Mouse (Mus musculus) MEL (cell line): Measurements from ENCODE around the gene Gm10778. TPM values are rescaled to one million over a fixed set of nuclear protein-coding genes. Genes with fewer than 3 reads are reported as not detected.
A peak's percentile ranks its signal among the peaks of the same experiment; 100 is the strongest.

Experiments used
- DNase-seq: peaks from one replicate; pipeline ENCODE4 v3.0.0; 2011; ENCODE audit warnings: low read depth, low spot score
- H3K27ac ChIP-seq: 2 replicates; pipeline ENCODE4 v1.5.1; 2012; ENCODE audit warnings: low read depth, mild to moderate bottlenecking, control low read depth, low read length, moderate library complexity; ENCODE audit not compliant: control insufficient read depth
- H3K27me3 ChIP-seq, 2 experiments: fragments of 150-350 bp in 1 of 2; sonication (generic) in 1 of 2; 2 replicates each; pipeline ENCODE4 v1.6.1; 2012; ENCODE audit warnings: low read length in 2 of 2, mild to moderate bottlenecking in 2 of 2, improper control_type of control experiment in 1 of 2, moderate library complexity in 1 of 2; ENCODE audit not compliant: insufficient read depth in 2 of 2, control insufficient read depth in 1 of 2
- H3K36me3 ChIP-seq, 2 experiments: 2 replicates each; pipeline ENCODE4 v1.6.1; 2012 to 2014; ENCODE audit warnings: low read length in 2 of 2, improper control_type of control experiment in 1 of 2, inconsistent platforms in 1 of 2, mild to moderate bottlenecking in 1 of 2; ENCODE audit not compliant: insufficient read depth in 2 of 2, control insufficient read depth in 1 of 2
- H3K4me1 ChIP-seq, 2 experiments: fragments of 150-350 bp in 1 of 2; sonication (generic) in 1 of 2; 2 replicates each; pipeline ENCODE4 v1.6.1; 2012; ENCODE audit warnings: low read length in 2 of 2, improper control_type of control experiment in 1 of 2, mild to moderate bottlenecking in 1 of 2; ENCODE audit not compliant: insufficient read depth in 2 of 2, control insufficient read depth in 1 of 2
- H3K4me3 ChIP-seq, 2 experiments: fragments of 150-350 bp in 1 of 2; sonication (generic) in 1 of 2; 2 replicates each; pipeline ENCODE4 v1.5.1; 2012; ENCODE audit warnings: low read depth in 2 of 2, low read length in 2 of 2, mild to moderate bottlenecking in 2 of 2, moderate library complexity in 2 of 2, control low read depth in 1 of 2, improper control_type of control experiment in 1 of 2; ENCODE audit not compliant: control insufficient read depth in 1 of 2, insufficient read depth in 1 of 2
- H3K79me2 ChIP-seq: 2 replicates; pipeline ENCODE4 v1.6.1; 2012; ENCODE audit warnings: mild to moderate bottlenecking, low read length, moderate library complexity; ENCODE audit not compliant: control insufficient read depth, poor library complexity, insufficient read depth
- H3K9ac ChIP-seq: 2 replicates; pipeline ENCODE4 v1.6.1; 2012; ENCODE audit warnings: low read depth, mild to moderate bottlenecking, control low read depth, low read length, moderate library complexity; ENCODE audit not compliant: control insufficient read depth, poor library complexity, severe bottlenecking
- H3K9me3 ChIP-seq: fragments of 150-350 bp; sonication (generic); replicated peaks from 2 replicates; pipeline ENCODE4 v1.6.1; 2012; ENCODE audit warnings: mild to moderate bottlenecking, low read length, improper control_type of control experiment, moderate library complexity; ENCODE audit not compliant: insufficient read depth
- BHLHE40 ChIP-seq: IDR thresholded peaks from 2 replicates; pipeline ENCODE4 v1.6.1; 2012; ENCODE audit warnings: low read depth, mild to moderate bottlenecking, inconsistent platforms, low read length, improper control_type of control experiment, borderline replicate concordance
- CHD1 ChIP-seq: IDR thresholded peaks from 2 replicates; pipeline ENCODE4 v1.6.1; 2012; ENCODE audit warnings: low read depth, mild to moderate bottlenecking, inconsistent platforms, low read length, improper control_type of control experiment
- CHD2 ChIP-seq: IDR thresholded peaks from 2 replicates; pipeline ENCODE4 v1.6.1; 2011; ENCODE audit warnings: low read length, improper control_type of control experiment
- E2F4 ChIP-seq: IDR thresholded peaks from 2 replicates; pipeline ENCODE4 v1.6.1; 2011; ENCODE audit warnings: low read depth, low read length, improper control_type of control experiment, borderline replicate concordance
- ELF1 ChIP-seq: IDR thresholded peaks from 2 replicates; pipeline ENCODE4 v1.6.1; 2014; ENCODE audit warnings: low read depth, mild to moderate bottlenecking, inconsistent platforms, low read length, improper control_type of control experiment, moderate library complexity
- HCFC1 ChIP-seq: IDR thresholded peaks from 2 replicates; pipeline ENCODE4 v1.6.1; 2012; ENCODE audit warnings: low read depth, mild to moderate bottlenecking, inconsistent platforms, low read length, improper control_type of control experiment, moderate library complexity
- KAT2A ChIP-seq: conservative IDR thresholded peaks from 2 replicates; pipeline ENCODE4 v1.6.1; 2012; ENCODE audit warnings: low read depth, low read length, improper control_type of control experiment, inconsistent platforms
- MAZ ChIP-seq: IDR thresholded peaks from 2 replicates; pipeline ENCODE4 v1.6.1; 2012; ENCODE audit warnings: low read depth, mild to moderate bottlenecking, inconsistent platforms, low read length, improper control_type of control experiment
- MEF2A ChIP-seq: IDR thresholded peaks from 2 replicates; pipeline ENCODE4 v1.6.1; 2014; ENCODE audit warnings: low read depth, mild to moderate bottlenecking, inconsistent platforms, low read length, improper control_type of control experiment; ENCODE audit not compliant: poor library complexity, insufficient replicate concordance, severe bottlenecking; ENCODE audit errors: extremely low read depth
- MYB ChIP-seq: IDR thresholded peaks from 2 replicates; pipeline ENCODE4 v1.6.1; 2011; ENCODE audit warnings: mild to moderate bottlenecking, low read depth, low read length, improper control_type of control experiment
- MYC ChIP-seq: IDR thresholded peaks from 2 replicates; pipeline ENCODE4 v1.6.1; 2011; ENCODE audit warnings: low read depth, mild to moderate bottlenecking, low read length, improper control_type of control experiment, moderate library complexity
- NELFE ChIP-seq: IDR thresholded peaks from 2 replicates; pipeline ENCODE4 v1.6.1; 2011; ENCODE audit warnings: low read depth, low read length, improper control_type of control experiment
- NRF1 ChIP-seq: IDR thresholded peaks from 2 replicates; pipeline ENCODE4 v1.6.1; 2014; ENCODE audit warnings: low read depth, mild to moderate bottlenecking, inconsistent platforms, low read length, improper control_type of control experiment, moderate library complexity; ENCODE audit not compliant: poor library complexity, insufficient read depth, severe bottlenecking
- POLR2AphosphoS2 ChIP-seq: IDR thresholded peaks from 2 replicates; pipeline ENCODE4 v1.6.1; 2011; ENCODE audit warnings: low read length, improper control_type of control experiment
- POLR2AphosphoS5 ChIP-seq: IDR thresholded peaks from 2 replicates; pipeline ENCODE4 v1.6.1; 2012; ENCODE audit warnings: low read depth, borderline replicate concordance, mild to moderate bottlenecking, inconsistent platforms, low read length, moderate library complexity, mixed read lengths
- RCOR1 ChIP-seq: IDR thresholded peaks from 2 replicates; pipeline ENCODE4 v1.6.1; 2012; ENCODE audit warnings: low read depth, mild to moderate bottlenecking, inconsistent platforms, low read length, improper control_type of control experiment
- SMC3 ChIP-seq: IDR thresholded peaks from 2 replicates; pipeline ENCODE4 v1.6.1; 2011; ENCODE audit warnings: low read depth, low read length, improper control_type of control experiment
- TBP ChIP-seq: IDR thresholded peaks from 2 replicates; pipeline ENCODE4 v1.8.0; 2011; ENCODE audit warnings: low read depth, low read length, improper control_type of control experiment
- TCF12 ChIP-seq: IDR thresholded peaks from 2 replicates; pipeline ENCODE4 v1.6.1; 2014; ENCODE audit warnings: low read depth, mild to moderate bottlenecking, inconsistent platforms, low read length, improper control_type of control experiment, moderate library complexity
- UBTF ChIP-seq: IDR thresholded peaks from 2 replicates; pipeline ENCODE4 v1.6.1; 2012; ENCODE audit warnings: low read depth, mild to moderate bottlenecking, inconsistent platforms, low read length, improper control_type of control experiment, moderate library complexity, borderline replicate concordance; ENCODE audit not compliant: insufficient read depth
- USF1 ChIP-seq: IDR thresholded peaks from 2 replicates; pipeline ENCODE4 v1.6.1; 2014; ENCODE audit warnings: low read depth, mild to moderate bottlenecking, inconsistent platforms, low read length, improper control_type of control experiment, moderate library complexity
- USF2 ChIP-seq, 2 experiments: IDR thresholded peaks; 2 replicates each; pipeline ENCODE4 v1.6.1; 2011 to 2012; ENCODE audit warnings: improper control_type of control experiment in 2 of 2, low read length in 2 of 2, borderline replicate concordance in 1 of 2, inconsistent platforms in 1 of 2, low read depth in 1 of 2, mild to moderate bottlenecking in 1 of 2; ENCODE audit not compliant: insufficient read depth in 1 of 2
- ZC3H11A ChIP-seq: IDR thresholded peaks from 2 replicates; pipeline ENCODE4 v1.6.1; 2012; ENCODE audit warnings: low read depth, mild to moderate bottlenecking, inconsistent platforms, low read length, improper control_type of control experiment
- ZMIZ1 ChIP-seq: IDR thresholded peaks from 2 replicates; pipeline ENCODE4 v1.6.1; 2012; ENCODE audit warnings: low read depth, mild to moderate bottlenecking, inconsistent platforms, low read length, improper control_type of control experiment, moderate library complexity
- ZNF384 ChIP-seq: IDR thresholded peaks from 2 replicates; pipeline ENCODE4 v1.6.1; 2012; ENCODE audit warnings: low read depth, mild to moderate bottlenecking, inconsistent platforms, low read length, improper control_type of control experiment
- polyA plus RNA-seq, 2 experiments: library from polyadenylated mRNA; stranded (reverse) in 1 of 2; unstranded in 1 of 2; fragments of >175 nt in 1 of 2; fragments of >200 nt in 1 of 2; gene quantifications; 2 replicates each; pipeline versions ENCODE4 v1.2.1 to v1.2.4; 2012; ENCODE audit warnings: low replicate concordance in 2 of 2, low read depth in 1 of 2; ENCODE audit not compliant: insufficient read length in 2 of 2, insufficient read depth in 1 of 2, missing spikeins in 1 of 2
- total RNA-seq: library from RNA; depleted of rRNA; stranded (reverse); fragments of 300-350 nt; gene quantifications from 2 replicates; pipeline ENCODE4 v1.2.3, GENCODE M21; 2012

Gm10778 gene
- total and polyA plus RNA-seq, 3 experiments, result 2.0 to 3.9 TPM; not detected in 1

DNA sequence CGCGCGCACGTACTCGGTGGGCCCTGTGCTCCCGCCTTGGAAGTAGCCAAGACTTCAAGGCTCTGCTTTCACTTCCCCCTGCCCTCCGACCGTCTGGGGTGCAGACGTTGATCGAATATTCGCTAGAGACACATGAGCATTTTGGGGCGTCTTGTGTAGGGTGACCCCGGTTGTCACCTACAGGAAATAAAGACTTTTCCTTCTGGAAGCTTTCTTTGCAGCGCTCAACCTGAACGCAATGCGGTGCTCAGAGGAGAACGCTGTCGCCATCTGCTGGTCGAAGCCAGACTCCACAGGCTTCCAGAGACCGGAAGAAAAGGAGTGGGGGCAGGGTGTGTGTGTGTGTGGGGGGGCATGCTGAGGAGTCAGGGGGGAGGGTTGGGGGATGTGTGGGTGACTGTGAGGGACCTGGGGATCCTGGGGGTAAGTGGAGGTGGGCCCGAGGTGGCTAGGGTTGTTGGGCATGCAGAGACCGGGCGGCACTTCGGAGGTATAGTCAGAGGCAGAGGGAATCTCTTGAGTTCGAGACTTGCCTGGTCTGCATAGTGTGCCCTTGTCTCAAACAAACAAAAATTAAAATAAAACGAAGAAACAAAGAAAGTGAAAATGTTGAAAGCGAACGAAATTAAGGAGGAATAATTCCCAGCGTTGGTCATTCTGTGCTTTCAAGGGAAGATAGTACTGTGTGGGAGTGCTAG is 43.7 kb upstream of the Gm10778 start (continued):
- TF ChIP-seq RCOR1 (peak; percentile 26; the same call in 1 of the 2 replicates), USF2 (IDR thresholded peaks at IDR 0.05; ENCODE audit: borderline replicate concordance in 1 of 2, insufficient read depth in 1 of 2, low read depth in 1 of 2, low read length in 2 of 2) (no peak), TCF12 (peak; percentile 75; the same call in 1 of the 2 replicates)

DNA sequence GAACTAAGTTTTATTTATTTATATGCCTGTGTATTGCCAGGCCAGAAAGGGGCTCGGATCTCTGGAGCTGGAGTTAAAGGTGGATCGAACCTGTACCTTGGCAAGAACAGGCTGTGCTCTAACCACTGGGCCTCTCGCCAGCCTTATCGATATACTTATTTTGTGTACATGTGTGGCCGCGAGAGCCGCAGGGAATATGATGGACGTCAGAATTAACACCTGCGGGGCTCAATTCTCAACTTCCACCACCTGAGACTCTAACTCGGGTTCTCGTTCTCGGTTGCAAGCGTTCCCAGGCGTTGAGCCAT is 43.2 kb upstream of the Gm10778 start:
- H3K9ac ChIP-seq, result peak overlapping the region; percentile 76
- H3K27ac ChIP-seq, result peak overlapping the region; percentile 91
- no peaks in the 10 kb centered on the region for H3K27me3 ChIP-seq
- peaks cover 0 to 18% of the 10 kb centered on the region in 2 experiments; a peak in 2 of 4 replicates for H3K36me3 ChIP-seq
- DNase-seq, result no peak
- no peaks in the 10 kb centered on the region for H3K9me3 ChIP-seq
- no peak for TF ChIP-seq HCFC1
- no peak for TF ChIP-seq NELFE
- TF ChIP-seq CHD2, result no peak
- peak; percentile 81 for TF ChIP-seq CHD1
- no peak for TF ChIP-seq UBTF
- TF ChIP-seq, all 39 proteins: peak for 1
- Histone ChIP-seq H3K4me1 (peaks cover 7 to 20% of the 10 kb centered on the region in 2 experiments; a peak in 3 of 4 replicates), H3K4me3 (peak overlapping the region; percentile 67 to 79), H3K79me2 (no peaks in the 10 kb centered on the region; the same call in 1 of the 2 replicates)

DNA sequence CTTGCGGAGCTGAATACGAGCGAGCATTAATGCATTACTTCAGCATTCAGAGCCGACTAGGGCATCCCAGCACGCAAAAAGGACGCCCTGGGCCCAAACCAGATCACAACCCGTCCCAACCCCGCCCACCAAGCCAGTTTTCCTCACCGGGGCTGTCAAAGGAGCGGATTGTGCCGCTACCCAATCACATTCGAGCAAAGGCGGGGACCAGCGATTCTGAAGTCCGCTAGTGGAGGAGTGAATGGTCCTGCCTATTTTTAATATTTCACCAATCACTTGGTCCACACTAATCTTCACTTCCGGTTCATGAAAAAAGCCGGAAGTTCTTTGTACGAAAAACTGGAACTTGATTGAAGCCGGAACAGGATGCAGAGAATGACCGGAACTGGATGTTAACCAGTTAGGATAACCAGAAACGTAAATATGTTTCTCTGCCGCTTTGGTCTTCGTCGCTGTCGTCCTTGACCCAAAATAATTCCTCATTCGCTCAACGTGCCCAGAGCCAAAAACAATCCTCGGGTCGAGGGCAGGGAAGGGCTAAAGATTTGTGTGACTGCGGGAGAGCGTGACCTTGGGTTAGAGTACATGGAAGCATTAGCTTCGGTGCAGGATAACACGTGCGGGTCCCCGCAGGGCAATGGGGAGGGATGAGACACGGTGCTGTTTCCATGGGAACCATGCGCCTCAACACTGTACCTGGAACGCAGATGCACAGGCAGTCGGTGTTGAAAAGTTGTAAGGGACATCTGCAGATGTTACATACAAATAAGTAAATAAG is 42.7 kb upstream of the Gm10778 start, which contains the start of gene BC025920:
TSS of gene BC025920 (plus strand) at position 297 of the 778 bp plus-strand sequence.
- Histone ChIP-seq H3K27me3 (no peaks in the 10 kb centered on the region), H3K9me3 (no peaks in the 10 kb centered on the region), H3K4me3 (peak within 1 kb of the TSS; percentile 67 to 82), H3K79me2 (no peaks in the 10 kb centered on the region; the same call in 1 of the 2 replicates), H3K36me3 (peaks cover 0 to 18% of the 10 kb centered on the region in 2 experiments; a peak in 2 of 4 replicates), H3K9ac (peak within 1 kb of the TSS; percentile 76), H3K4me1 (peaks cover 7 to 20% of the 10 kb centered on the region in 2 experiments; a peak in 3 of 4 replicates), H3K27ac (peak within 1 kb of the TSS; percentile 91)
- DNase-seq, result peak; percentile 99
- no peak for TF ChIP-seq MYB
- no peak for TF ChIP-seq MAZ
- no peak for TF ChIP-seq NRF1
- TF ChIP-seq BHLHE40, result no peak
- no peak for TF ChIP-seq UBTF
- TF ChIP-seq MEF2A, result no peak
- TF ChIP-seq POLR2AphosphoS5, result no peak
- TF ChIP-seq USF1, result no peak
- peak; percentile 79 for TF ChIP-seq KAT2A
- no peak for TF ChIP-seq SMC3
- TF ChIP-seq E2F4, result no peak
- peak; percentile 77; the same call in 1 of the 2 replicates for TF ChIP-seq POLR2AphosphoS2
- peak; percentile 13; the same call in 1 of the 2 replicates for TF ChIP-seq RCOR1
- no peak for TF ChIP-seq USF2 (IDR thresholded peaks at IDR 0.05; ENCODE audit: borderline replicate concordance in 1 of 2, insufficient read depth in 1 of 2, low read depth in 1 of 2, low read length in 2 of 2)
- peak; percentile 70 for TF ChIP-seq ZMIZ1
- TF ChIP-seq ZNF384, result peak; percentile 84
- TF ChIP-seq ELF1, result peak; percentile 98
- no peak for TF ChIP-seq ZC3H11A
- peak; percentile 88 for TF ChIP-seq MYC
- TF ChIP-seq TBP, result peak; percentile 72; the same call in 1 of the 2 replicates
